Mouse (Mus musculus): ENCODE data around the gene Rfxap.

GRCm38 (mm10) chr3:54757446-54757845 lies 50.1 kb downstream of the Rfxap start:
- no peak for TF ChIP-seq MAX (IDR thresholded peaks at IDR 0.05; ENCODE audit: low read depth)
- TF ChIP-seq TCF12 (IDR thresholded peaks at IDR 0.05; ENCODE audit: insufficient read depth, poor library complexity, severe bottlenecking): no peak
- TF ChIP-seq POLR2A (IDR thresholded peaks at IDR 0.05; ENCODE audit: insufficient read length, low read depth): no peak
- TF ChIP-seq CEBPB (IDR thresholded peaks at IDR 0.05; ENCODE audit: insufficient read depth, poor library complexity, severe bottlenecking): no peak

Measured in myocyte (in vitro differentiated cells).